Mouse (Mus musculus) liver, embryonic 14.5 days (tissue): Measurements from ENCODE around the gene Fam186b.

Experiments
- CTCF ChIP-seq: IDR thresholded peaks from 2 replicates; pipeline ENCODE4 v1.5.1; 2016; ENCODE audit warnings: antibody characterized with exemption, low read depth, control low read depth
- EP300 ChIP-seq: IDR thresholded peaks from 2 replicates; pipeline ENCODE4 v1.6.1; 2016; ENCODE audit warnings: antibody characterized with exemption, low read depth

- TF ChIP-seq CTCF (0 out of 2 replicates have a peak, but pooled peaks have one; percentile 2), EP300 (no peak)
Observed at GRCm38 (mm10) chr15:99317267-99317651, 21.6 kb upstream of the Fam186b start.
